Mouse (Mus musculus): ENCODE data around the gene Slc35b1. TPM values are rescaled to one million over a fixed set of nuclear protein-coding genes. Genes with fewer than 3 reads are reported as not detected.
"Not testable (repeated sequence)": the region's sequence is repeated elsewhere in the genome, so short reads cannot be mapped to it uniquely, and the experiment has no call there.

Slc35b1 gene
- polyA plus RNA-seq, 1 experiment from 2014 or later = 158 TPM

- no peaks in the 10 kb centered on the region for H3K4me1 ChIP-seq (ENCODE audit: control insufficient read depth, insufficient read depth, low read length)
- H3K4me2 ChIP-seq (ENCODE audit: low read length) = no peak overlapping the region
- H3K9me3 ChIP-seq (ENCODE audit: control insufficient read depth, low read length) = no peaks in the 10 kb centered on the region
- no peak overlapping the region for H3K4me3 ChIP-seq (replicated peaks; ENCODE audit: low read depth, low read length)
- ATAC-seq (ENCODE audit: low FRiP score, low TSS enrichment) = no peak
- WGBS = 86% methylated on average over 4 of the region's 4 CpGs
- no peak for DNase-seq
- H3K27ac ChIP-seq (replicated peaks; ENCODE audit: low read depth, low read length) = no peak overlapping the region
- no peaks in the 10 kb centered on the region for H3K27me3 ChIP-seq (ENCODE audit: control insufficient read depth, insufficient read depth, low read length)
- H3K9ac ChIP-seq (replicated peaks; ENCODE audit: low read length) = no peak overlapping the region
- H3K36me3 ChIP-seq (ENCODE audit: control insufficient read depth, insufficient read depth, low read length) = no peaks in the 10 kb centered on the region
Observed at GRCm38 (mm10) chr11:95405771-95406170, 21.3 kb downstream of the Slc35b1 start.

GRCm38 (mm10) chr11:95406398-95406797 lies 21.9 kb downstream of the Slc35b1 start:
- not testable (repeated sequence) for H3K27ac ChIP-seq (replicated peaks; ENCODE audit: low read depth, low read length); ATAC-seq (ENCODE audit: low FRiP score, low TSS enrichment); H3K4me3 ChIP-seq (replicated peaks; ENCODE audit: low read depth, low read length); H3K4me2 ChIP-seq (ENCODE audit: low read length); H3K9me3 ChIP-seq (ENCODE audit: control insufficient read depth, low read length); H3K36me3 ChIP-seq (ENCODE audit: control insufficient read depth, insufficient read depth, low read length); H3K27me3 ChIP-seq (ENCODE audit: control insufficient read depth, insufficient read depth, low read length); DNase-seq; H3K9ac ChIP-seq (replicated peaks; ENCODE audit: low read length); H3K4me1 ChIP-seq (ENCODE audit: control insufficient read depth, insufficient read depth, low read length)
- 95% methylated on average over 5 of the region's 5 CpGs for WGBS

DNA sequence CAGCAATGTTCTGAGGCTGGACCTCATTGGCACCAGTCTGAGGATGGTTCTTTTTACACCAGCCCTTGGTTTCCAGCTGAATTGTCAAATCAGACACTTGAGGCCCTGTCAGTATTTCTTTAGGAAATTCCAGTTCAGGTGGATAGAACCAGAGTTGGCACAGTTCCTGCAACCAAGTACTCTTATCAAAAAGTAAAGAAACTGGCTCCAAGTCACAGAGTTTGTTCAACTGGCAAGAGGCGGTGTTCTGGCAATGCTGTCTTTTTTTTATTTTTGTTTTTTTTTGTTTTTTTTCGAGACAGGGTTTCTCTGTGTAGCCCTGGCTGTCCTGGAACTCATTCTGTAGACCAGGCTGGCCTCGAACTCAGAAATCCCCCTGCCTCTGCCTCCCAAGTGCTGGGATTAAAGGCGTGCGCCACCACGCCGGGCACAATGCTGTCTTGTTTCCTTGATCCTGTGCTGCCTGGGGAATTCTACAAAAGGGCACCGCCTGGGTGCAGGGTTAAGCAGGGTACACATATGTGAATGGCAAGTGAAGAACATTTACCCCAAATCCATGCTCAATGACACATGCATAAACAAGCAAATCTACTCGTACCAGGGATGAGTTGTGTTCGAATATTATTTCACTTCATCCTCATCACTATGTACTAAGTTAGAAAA lies 25.1 kb downstream of the Slc35b1 start:
- 88% methylated on average over 10 of the region's 10 CpGs for WGBS
- H3K27me3 ChIP-seq (ENCODE audit: control insufficient read depth, insufficient read depth, low read length) = no peaks in the 10 kb centered on the region
- H3K36me3 ChIP-seq (ENCODE audit: control insufficient read depth, insufficient read depth, low read length) = no peaks in the 10 kb centered on the region
- ATAC-seq (ENCODE audit: low FRiP score, low TSS enrichment) (no peak), DNase-seq (no peak)
- H3K4me2 ChIP-seq (ENCODE audit: low read length) = no peak overlapping the region
- H3K9ac ChIP-seq (replicated peaks; ENCODE audit: low read length) = no peak overlapping the region
- H3K9me3 ChIP-seq (ENCODE audit: control insufficient read depth, low read length) = no peaks in the 10 kb centered on the region
- H3K27ac ChIP-seq (replicated peaks; ENCODE audit: low read depth, low read length) = no peak overlapping the region
- no peak overlapping the region for H3K4me3 ChIP-seq (replicated peaks; ENCODE audit: low read depth, low read length)
- H3K4me1 ChIP-seq (ENCODE audit: control insufficient read depth, insufficient read depth, low read length) = 0 out of 2 replicates have a peak, but pooled peaks cover 5% of the 10 kb centered on the region

GRCm38 (mm10) chr11:95411453-95412013 lies 27.0 kb downstream of the Slc35b1 start:
- peaks cover 19% of the 10 kb centered on the region for H3K4me1 ChIP-seq (ENCODE audit: control insufficient read depth, insufficient read depth, low read length)
- no peaks in the 10 kb centered on the region for H3K36me3 ChIP-seq (ENCODE audit: control insufficient read depth, insufficient read depth, low read length)
- H3K9ac ChIP-seq (replicated peaks; ENCODE audit: low read length) = no peak overlapping the region
- ATAC-seq (ENCODE audit: low FRiP score, low TSS enrichment) (no peak), DNase-seq (no peak)
- peak overlapping the region; percentile 63 for H3K27ac ChIP-seq (replicated peaks; ENCODE audit: low read depth, low read length)
- WGBS = 58% methylated on average over 6 of the region's 6 CpGs
- H3K27me3 ChIP-seq (ENCODE audit: control insufficient read depth, insufficient read depth, low read length) = no peaks in the 10 kb centered on the region
- no peak overlapping the region for H3K4me2 ChIP-seq (ENCODE audit: low read length)
- H3K9me3 ChIP-seq (ENCODE audit: control insufficient read depth, low read length) = no peaks in the 10 kb centered on the region
- H3K4me3 ChIP-seq (replicated peaks; ENCODE audit: low read depth, low read length) = no peak overlapping the region

- no peak for DNase-seq
- no peaks in the 10 kb centered on the region for H3K27me3 ChIP-seq (ENCODE audit: control insufficient read depth, insufficient read depth, low read length)
- 0 out of 2 replicates have a peak overlapping the region, but pooled peaks have one; percentile 5 for H3K27ac ChIP-seq (replicated peaks; ENCODE audit: low read depth, low read length)
- H3K9ac ChIP-seq (replicated peaks; ENCODE audit: low read length) = no peak overlapping the region
- H3K4me3 ChIP-seq (replicated peaks; ENCODE audit: low read depth, low read length) = no peak overlapping the region
- no peaks in the 10 kb centered on the region for H3K36me3 ChIP-seq (ENCODE audit: control insufficient read depth, insufficient read depth, low read length)
- no peak for ATAC-seq (ENCODE audit: low FRiP score, low TSS enrichment)
- peaks cover 28% of the 10 kb centered on the region for H3K4me1 ChIP-seq (ENCODE audit: control insufficient read depth, insufficient read depth, low read length)
- no peak overlapping the region for H3K4me2 ChIP-seq (ENCODE audit: low read length)
- H3K9me3 ChIP-seq (ENCODE audit: control insufficient read depth, low read length) = no peaks in the 10 kb centered on the region
- WGBS = 90% methylated on average over 3 of the region's 3 CpGs
Observed at GRCm38 (mm10) chr11:95412615-95413014, 28.1 kb downstream of the Slc35b1 start.

- peak; percentile 94 for DNase-seq
- Histone ChIP-seq H3K9me3 (ENCODE audit: control insufficient read depth, low read length) (no peaks in the 10 kb centered on the region), H3K4me2 (ENCODE audit: low read length) (peak within 1 kb of the TSS; percentile 82), H3K36me3 (ENCODE audit: control insufficient read depth, insufficient read depth, low read length) (no peaks in the 10 kb centered on the region), H3K4me1 (ENCODE audit: control insufficient read depth, insufficient read depth, low read length) (peaks cover 28% of the 10 kb centered on the region), H3K27ac (replicated peaks; ENCODE audit: low read depth, low read length) (peak within 1 kb of the TSS; percentile 97), H3K27me3 (ENCODE audit: control insufficient read depth, insufficient read depth, low read length) (no peaks in the 10 kb centered on the region), H3K4me3 (replicated peaks; ENCODE audit: low read depth, low read length) (peak within 1 kb of the TSS; percentile 57), H3K9ac (replicated peaks; ENCODE audit: low read length) (peak within 1 kb of the TSS; percentile 66)
- 2% methylated on average over 57 of the region's 58 CpGs for WGBS
- peak; percentile 85 for ATAC-seq (ENCODE audit: low FRiP score, low TSS enrichment)
Observed at GRCm38 (mm10) chr11:95413641-95414535, 29.4 kb downstream of the Slc35b1 start, which contains the start of gene Spop. Gene Spop (plus strand): TSS chr11:95414080.

GRCm38 (mm10) chr11:95414536-95415161 lies 30.2 kb downstream of the Slc35b1 start:
- WGBS = under 1% methylated on average over 28 of the region's 28 CpGs
- Histone ChIP-seq H3K4me2 (ENCODE audit: low read length) (peak overlapping the region; percentile 82), H3K27me3 (ENCODE audit: control insufficient read depth, insufficient read depth, low read length) (no peaks in the 10 kb centered on the region), H3K4me1 (ENCODE audit: control insufficient read depth, insufficient read depth, low read length) (peaks cover 28% of the 10 kb centered on the region), H3K36me3 (ENCODE audit: control insufficient read depth, insufficient read depth, low read length) (0 out of 2 replicates have a peak, but pooled peaks cover 3% of the 10 kb centered on the region), H3K9me3 (ENCODE audit: control insufficient read depth, low read length) (no peaks in the 10 kb centered on the region), H3K27ac (replicated peaks; ENCODE audit: low read depth, low read length) (peak overlapping the region; percentile 97), H3K9ac (replicated peaks; ENCODE audit: low read length) (peak overlapping the region; percentile 66), H3K4me3 (replicated peaks; ENCODE audit: low read depth, low read length) (peak overlapping the region; percentile 57)
- ATAC-seq (ENCODE audit: low FRiP score, low TSS enrichment) = peak; percentile 90
- DNase-seq = peak; percentile 99

- DNase-seq (no peak), ATAC-seq (ENCODE audit: low FRiP score, low TSS enrichment) (no peak)
- Histone ChIP-seq H3K27me3 (ENCODE audit: control insufficient read depth, insufficient read depth, low read length) (no peaks in the 10 kb centered on the region), H3K4me2 (ENCODE audit: low read length) (peak overlapping the region; percentile 82), H3K9ac (replicated peaks; ENCODE audit: low read length) (no peak overlapping the region; the same call in 1 of the 2 replicates), H3K9me3 (ENCODE audit: control insufficient read depth, low read length) (no peaks in the 10 kb centered on the region), H3K27ac (replicated peaks; ENCODE audit: low read depth, low read length) (no peak overlapping the region), H3K4me3 (replicated peaks; ENCODE audit: low read depth, low read length) (no peak overlapping the region), H3K36me3 (ENCODE audit: control insufficient read depth, insufficient read depth, low read length) (0 out of 2 replicates have a peak, but pooled peaks cover 3% of the 10 kb centered on the region), H3K4me1 (ENCODE audit: control insufficient read depth, insufficient read depth, low read length) (peaks cover 28% of the 10 kb centered on the region)
Observed at GRCm38 (mm10) chr11:95415931-95416330, 31.4 kb downstream of the Slc35b1 start.

Data from midbrain, embryonic 14.5 days (tissue).